ENCODE assay signal across 24 mouse cellular contexts in genomic region chr15:51675291-51675690, GRCm38 (mm10).
A peak's percentile ranks its signal among the peaks of the same experiment; 100 is the strongest.
DNase-seq lines count a peak whose midpoint lies in the region; ATAC-seq and TF ChIP-seq lines count a peak whose summit lies in the region.
"Had no signal": no experiment of that assay in that cellular context is flagged by ENCODE, and none has a peak within 500 bp of the region (broad histone marks: within the 10 kb centered on the region; RNA-seq: fewer than 3 reads in every experiment).

No protein-coding gene starts in this region.

- no peak overlapping the region for H3K9ac ChIP-seq in forebrain, embryonic 14.5 days (ENCODE audit: low read length)
- H3K9ac ChIP-seq in forebrain, postnatal 0 days: no peak overlapping the region
- H3K9ac ChIP-seq in forebrain, embryonic 12.5 days: no peak overlapping the region
- no peak overlapping the region for H3K9ac ChIP-seq in kidney, embryonic 16.5 days (replicated peaks; ENCODE audit: low read length)

- peak; percentile 55 for DNase-seq in forebrain, embryonic 14.5 days (ENCODE audit: low spot score)
- DNase-seq in forebrain, embryonic 10.5 days (ENCODE audit: extremely low spot score, low spot score): no peak
- DNase-seq in forebrain, postnatal 0 days: peak; percentile 61
- peak; percentile 63 for DNase-seq in brain, embryonic 14.5 days (ENCODE audit: low read depth)
- peak; percentile 37 for DNase-seq in brain, embryonic 18.5 days (ENCODE audit: low read depth, low spot score)
- DNase-seq in urinary bladder, postnatal 25 days (ENCODE audit: low spot score): no peak
- DNase-seq: adrenal gland, adult 2 months; adrenal gland, adult 8-10 months; adrenal gland, postnatal 10 days; adrenal gland, postnatal 14 days; adrenal gland, postnatal 25 days; adrenal gland, postnatal 36 days; B cell, adult 2 months; cerebellum, adult 11 months; cerebellum, adult 11-12 months; cerebellum, adult 18-20 months; cerebellum, adult 2 months had no signal

- no peaks in the 10 kb centered on the region for H3K27me3 ChIP-seq in forebrain, embryonic 14.5 days (replicated peaks; ENCODE audit: control insufficient read depth, insufficient read depth, low read length)
- no peaks in the 10 kb centered on the region for H3K27me3 ChIP-seq in forebrain, embryonic 10.5 days (ENCODE audit: poor library complexity, severe bottlenecking)
- peaks cover 6% of the 10 kb centered on the region; the same call in 1 of the 2 replicates for H3K27me3 ChIP-seq in forebrain, postnatal 0 days (ENCODE audit: insufficient read depth, low read length)
- H3K27me3 ChIP-seq in forebrain, embryonic 12.5 days: 0 out of 2 replicates have a peak, but pooled peaks cover 3% of the 10 kb centered on the region
- no peaks in the 10 kb centered on the region for H3K27me3 ChIP-seq in kidney, embryonic 16.5 days (ENCODE audit: insufficient read depth, low read length)
- H3K27me3 ChIP-seq: CH12.LX, Patski had no signal

- no peak for TF ChIP-seq POLR2A in brain, embryonic 14.5 days (IDR thresholded peaks at IDR 0.05; ENCODE audit: borderline replicate concordance, extremely low read depth, insufficient read depth, insufficient read length, poor library complexity, severe bottlenecking)

- WGBS in forebrain, embryonic 14.5 days: 63% methylated on average over 4 of the region's 4 CpGs
- WGBS in forebrain, embryonic 10.5 days: 74% methylated on average over 4 of the region's 4 CpGs
- WGBS in forebrain, postnatal 0 days: 42% methylated on average over 4 of the region's 4 CpGs
- WGBS in forebrain, embryonic 12.5 days: 66% methylated on average over 4 of the region's 4 CpGs
- 77% methylated on average over 4 of the region's 4 CpGs for WGBS in kidney, embryonic 16.5 days

- no peak for TF ChIP-seq CTCF in forebrain, postnatal 0 days (IDR thresholded peaks at IDR 0.05; ENCODE audit: low read depth)
- TF ChIP-seq CTCF in brain, embryonic 14.5 days (IDR thresholded peaks at IDR 0.05; ENCODE audit: borderline replicate concordance, extremely low read depth, insufficient read depth, insufficient read length): no peak

- no peak overlapping the region for H3K4me3 ChIP-seq in forebrain, embryonic 14.5 days (ENCODE audit: low read depth, low read length)
- no peak overlapping the region for H3K4me3 ChIP-seq in forebrain, embryonic 10.5 days
- no peak overlapping the region for H3K4me3 ChIP-seq in forebrain, postnatal 0 days (ENCODE audit: low read depth, low read length)
- no peak overlapping the region for H3K4me3 ChIP-seq in forebrain, embryonic 12.5 days (replicated peaks)
- H3K4me3 ChIP-seq in kidney, embryonic 16.5 days (ENCODE audit: low read length): no peak overlapping the region

- H3K4me1 ChIP-seq in forebrain, embryonic 14.5 days (ENCODE audit: control insufficient read depth, insufficient read depth, low read length): no peaks in the 10 kb centered on the region
- peaks cover 4% of the 10 kb centered on the region; the same call in 1 of the 2 replicates for H3K4me1 ChIP-seq in forebrain, embryonic 10.5 days
- H3K4me1 ChIP-seq in forebrain, postnatal 0 days (ENCODE audit: insufficient read depth): no peaks in the 10 kb centered on the region
- H3K4me1 ChIP-seq in forebrain, embryonic 12.5 days: no peaks in the 10 kb centered on the region
- H3K4me1 ChIP-seq in kidney, embryonic 16.5 days (ENCODE audit: insufficient read depth, low read length): no peaks in the 10 kb centered on the region

- H3K4me2 ChIP-seq in forebrain, embryonic 14.5 days (ENCODE audit: low read length): no peak overlapping the region
- H3K4me2 ChIP-seq in forebrain, postnatal 0 days (ENCODE audit: low read depth): no peak overlapping the region
- H3K4me2 ChIP-seq in forebrain, embryonic 12.5 days: no peak overlapping the region
- no peak overlapping the region for H3K4me2 ChIP-seq in kidney, embryonic 16.5 days (replicated peaks; ENCODE audit: low read depth, low read length)

- H3K36me3 ChIP-seq in forebrain, embryonic 14.5 days (ENCODE audit: control insufficient read depth, insufficient read depth, low read length): no peaks in the 10 kb centered on the region
- no peaks in the 10 kb centered on the region for H3K36me3 ChIP-seq in forebrain, embryonic 10.5 days (replicated peaks)
- no peaks in the 10 kb centered on the region for H3K36me3 ChIP-seq in forebrain, postnatal 0 days (ENCODE audit: insufficient read depth)
- no peaks in the 10 kb centered on the region for H3K36me3 ChIP-seq in forebrain, embryonic 12.5 days (replicated peaks)
- H3K36me3 ChIP-seq in kidney, embryonic 16.5 days (ENCODE audit: insufficient read depth, low read length): no peaks in the 10 kb centered on the region
- H3K36me3 ChIP-seq: G1E had no signal

- no peaks in the 10 kb centered on the region for H3K9me3 ChIP-seq in forebrain, embryonic 14.5 days (replicated peaks; ENCODE audit: control insufficient read depth, low read length)
- no peaks in the 10 kb centered on the region for H3K9me3 ChIP-seq in forebrain, embryonic 10.5 days
- no peaks in the 10 kb centered on the region for H3K9me3 ChIP-seq in forebrain, postnatal 0 days (ENCODE audit: low read length)
- H3K9me3 ChIP-seq in forebrain, embryonic 12.5 days: no peaks in the 10 kb centered on the region
- no peaks in the 10 kb centered on the region for H3K9me3 ChIP-seq in kidney, embryonic 16.5 days (ENCODE audit: low read length)
- H3K9me3 ChIP-seq: G1E had no signal

- no peak overlapping the region for H3K27ac ChIP-seq in forebrain, embryonic 14.5 days (ENCODE audit: low read depth, low read length)
- H3K27ac ChIP-seq in forebrain, embryonic 10.5 days: no peak overlapping the region
- no peak overlapping the region for H3K27ac ChIP-seq in forebrain, postnatal 0 days (ENCODE audit: low read depth, low read length)
- no peak overlapping the region for H3K27ac ChIP-seq in forebrain, embryonic 12.5 days
- no peak overlapping the region for H3K27ac ChIP-seq in kidney, embryonic 16.5 days (ENCODE audit: low read length)

- ATAC-seq in forebrain, embryonic 14.5 days: no peak
- no peak for ATAC-seq in forebrain, postnatal 0 days
- no peak for ATAC-seq in forebrain, embryonic 12.5 days (ENCODE audit: low FRiP score)
- no peak for ATAC-seq in kidney, embryonic 16.5 days (ENCODE audit: low FRiP score, low TSS enrichment)
- ATAC-seq: activated CD4-positive, CD25-positive, alpha-beta regulatory T cell, adult 4 months; CD4-positive, CD25-positive, alpha-beta regulatory T cell, adult 4 months; Patski had no signal

Comparison
In these comparisons a context has a peak if more than half of its experiments do, and no peak if none do; other contexts are left out.
1. DNase-seq: peak in forebrain, embryonic 14.5 days (single experiment), forebrain, postnatal 0 days (single experiment), brain, embryonic 14.5 days (single experiment) and brain, embryonic 18.5 days (single experiment); none in forebrain, embryonic 10.5 days (single experiment) and urinary bladder, postnatal 25 days (single experiment).